Mouse (Mus musculus): Measurements from ENCODE around the gene Maoa. TPM values are rescaled to one million over a fixed set of nuclear protein-coding genes. Genes with fewer than 3 reads are reported as not detected.

Maoa gene
- polyA plus RNA-seq (2016; fragmentation: Nextera tagmentation; extraction: Ambion mirVana), result 11.8 and 12.1 TPM in 2 replicates

DNA sequence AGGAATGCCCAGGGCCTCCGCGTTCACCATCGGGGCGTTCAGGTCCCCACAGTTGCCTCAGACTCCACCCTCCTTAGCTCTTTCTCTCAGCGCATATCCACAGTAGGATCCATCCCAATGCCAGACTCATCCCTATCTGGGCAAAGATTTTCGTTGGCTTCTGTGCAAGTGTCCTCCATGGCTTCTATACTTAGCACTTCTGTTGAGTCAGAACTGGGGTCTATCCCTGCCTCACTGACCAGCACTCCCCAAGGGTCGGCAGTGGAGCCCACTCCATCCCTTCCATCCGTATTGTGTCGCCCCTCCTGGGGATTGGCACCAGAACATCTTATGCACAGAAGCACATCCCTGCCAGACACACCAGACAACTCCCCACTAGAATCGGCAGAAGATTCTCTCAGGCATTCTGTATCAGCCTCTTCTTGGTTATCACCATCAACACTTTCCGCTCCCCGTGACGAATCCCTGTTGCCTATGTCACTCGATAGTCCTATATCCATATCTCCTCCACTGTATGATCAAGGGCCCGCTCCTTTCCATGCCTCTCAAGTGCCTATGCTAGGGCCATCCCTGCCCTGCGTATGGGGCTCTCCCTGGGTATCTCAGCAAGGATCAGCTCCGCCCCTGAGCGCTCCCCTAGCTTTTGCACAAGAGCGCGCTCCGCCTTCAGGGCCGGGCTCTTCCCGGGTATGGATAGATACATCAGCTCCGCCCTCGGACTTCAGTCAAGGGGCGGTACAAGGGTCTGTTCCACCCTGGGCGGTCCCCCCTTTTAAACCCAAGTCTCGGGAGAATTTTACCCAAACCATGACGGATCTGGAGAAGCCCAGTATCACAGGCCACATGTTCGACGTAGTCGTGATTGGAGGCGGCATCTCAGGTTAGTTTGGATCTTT lies at the start of gene Maoa:
Maoa (plus strand) TSS at position 665 of the 896 bp plus-strand sequence.
- peak; percentile 85 for ATAC-seq (ENCODE audit: low FRiP score, low read depth)
- no peaks in the 10 kb centered on the region for H3K9me3 ChIP-seq
- peak within 1 kb of the TSS; percentile 47 for H3K9ac ChIP-seq (replicated peaks)
- no peaks in the 10 kb centered on the region for H3K27me3 ChIP-seq
- H3K4me2 ChIP-seq (replicated peaks), result peak within 1 kb of the TSS; percentile 61
- H3K4me3 ChIP-seq, result peak within 1 kb of the TSS; percentile 51
- WGBS, result 24% methylated on average over 33 of the region's 33 CpGs
- no peaks in the 10 kb centered on the region for H3K4me1 ChIP-seq
- peak within 1 kb of the TSS; percentile 69 for H3K27ac ChIP-seq (replicated peaks)
- H3K36me3 ChIP-seq, result no peaks in the 10 kb centered on the region

- Histone ChIP-seq H3K9ac (replicated peaks) (peak overlapping the region; percentile 47), H3K4me3 (peak overlapping the region; percentile 51), H3K4me2 (replicated peaks) (peak overlapping the region; percentile 61), H3K27me3 (no peaks in the 10 kb centered on the region), H3K4me1 (no peaks in the 10 kb centered on the region), H3K9me3 (no peaks in the 10 kb centered on the region), H3K27ac (replicated peaks) (peak overlapping the region; percentile 69), H3K36me3 (no peaks in the 10 kb centered on the region)
- ATAC-seq (ENCODE audit: low FRiP score, low read depth), result peak; percentile 94
- WGBS, result 15% methylated on average over 55 of the region's 60 CpGs
These were observed 1.1 kb upstream of the Maoa start for GRCm38 (mm10) chrX:16618225-16619033.

DNA sequence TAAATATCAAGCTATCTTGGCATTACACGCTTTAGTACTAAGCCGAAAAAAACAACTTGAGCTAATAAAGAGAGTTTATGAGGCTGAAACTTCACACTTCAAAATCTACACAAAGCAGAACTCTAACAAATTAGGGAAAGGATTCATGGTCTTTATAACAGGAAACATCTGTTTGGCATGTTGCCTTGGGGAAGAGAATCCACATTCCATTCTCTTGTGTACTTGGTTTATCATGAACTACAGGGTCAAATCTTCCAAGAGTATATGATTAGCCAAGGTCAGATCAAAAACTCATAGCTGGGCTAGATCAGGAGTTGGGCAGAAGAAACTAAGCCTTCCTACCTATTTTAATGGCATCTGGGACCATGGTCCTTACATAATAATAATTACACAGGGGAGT lies 37.0 kb downstream of the Maoa start:
- Histone ChIP-seq H3K27ac (replicated peaks) (no peak overlapping the region), H3K4me1 (no peaks in the 10 kb centered on the region), H3K27me3 (no peaks in the 10 kb centered on the region), H3K9ac (replicated peaks) (no peak overlapping the region), H3K4me3 (no peak overlapping the region), H3K36me3 (no peaks in the 10 kb centered on the region), H3K4me2 (replicated peaks) (no peak overlapping the region), H3K9me3 (no peaks in the 10 kb centered on the region)
- ATAC-seq (ENCODE audit: low FRiP score, low read depth), result no peak
- WGBS, result 88% methylated on average over 2 of the region's 2 CpGs

- Histone ChIP-seq H3K9ac (replicated peaks) (no peak overlapping the region), H3K4me1 (no peaks in the 10 kb centered on the region), H3K4me3 (no peak overlapping the region), H3K36me3 (no peaks in the 10 kb centered on the region), H3K9me3 (no peaks in the 10 kb centered on the region), H3K4me2 (replicated peaks) (no peak overlapping the region), H3K27ac (replicated peaks) (no peak overlapping the region), H3K27me3 (no peaks in the 10 kb centered on the region)
- no peak for ATAC-seq (ENCODE audit: low FRiP score, low read depth)
- 83% methylated on average over 1 of the region's 1 CpGs for WGBS
These were observed 86.6 kb downstream of the Maoa start for GRCm38 (mm10) chrX:16706094-16706493.

GRCm38 (mm10) chrX:16714033-16714432 lies 94.5 kb downstream of the Maoa start:
- Histone ChIP-seq H3K36me3 (no peaks in the 10 kb centered on the region), H3K27me3 (no peaks in the 10 kb centered on the region), H3K4me1 (no peaks in the 10 kb centered on the region), H3K4me2 (replicated peaks) (no peak overlapping the region), H3K4me3 (no peak overlapping the region), H3K9me3 (no peaks in the 10 kb centered on the region), H3K27ac (replicated peaks) (no peak overlapping the region), H3K9ac (replicated peaks) (no peak overlapping the region)
- WGBS, result 79% methylated on average over 1 of the region's 1 CpGs
- ATAC-seq (ENCODE audit: low FRiP score, low read depth), result no peak

Other genes starting within 250 kb of the Maoa start
- not detected in 2 replicates for gene Cypt1, start 96.8 kb upstream of the Maoa start, polyA plus RNA-seq (2016; fragmentation: Nextera tagmentation; extraction: Ambion mirVana)
- 2.6 and 2.8 TPM in 2 replicates for gene Maob, start 197.7 kb downstream of the Maoa start, polyA plus RNA-seq (2016; fragmentation: Nextera tagmentation; extraction: Ambion mirVana)